Mouse (Mus musculus) spleen, embryonic (tissue): ENCODE measurements around the gene Catsperb.
"Not testable (repeated sequence)": the region's sequence is repeated elsewhere in the genome, so short reads cannot be mapped to it uniquely, and the experiment has no call there.

ENCODE experiments used
- CTCF ChIA-PET: fragments of 350-600 bp; sonication (Branson Sonifier 250); formaldehyde crosslinking; loops from one replicate; lab custom pipeline; 2022; lab: Charles Lee

Catsperb gene

DNA sequence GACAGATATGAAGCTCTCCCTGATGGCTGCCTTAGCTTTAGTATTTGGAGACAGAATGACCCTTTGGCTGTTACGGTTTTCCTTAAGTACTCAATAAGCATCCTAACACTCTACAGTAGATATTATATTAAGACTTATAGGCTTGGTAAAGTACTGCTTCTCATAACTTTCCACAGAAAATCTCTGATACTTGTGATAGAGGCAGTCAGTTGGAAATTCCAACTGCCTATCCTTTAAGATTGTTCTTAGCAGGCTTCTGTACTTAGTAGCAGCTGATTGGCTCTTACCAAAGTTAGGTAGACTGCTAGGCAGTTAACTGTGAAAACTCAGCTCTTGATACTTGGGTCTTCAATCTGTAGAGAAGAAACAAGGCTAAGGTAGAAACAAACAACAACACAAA, at the start of gene Catsperb:
Gene Catsperb, plus strand, starts transcription at position 301 of the 400 bp plus-strand sequence.
- CTCF ChIA-PET = not testable (repeated sequence)

- CTCF ChIA-PET = not testable (repeated sequence)
These were observed 43.0 kb upstream of the Catsperb start for GRCm38 (mm10) chr12:101361468-101361867.

- CTCF ChIA-PET = not testable (repeated sequence)
These were observed 23.0 kb upstream of the Catsperb start for GRCm38 (mm10) chr12:101381460-101381859.

- CTCF ChIA-PET = no interaction called here
These were observed 21.7 kb downstream of the Catsperb start for GRCm38 (mm10) chr12:101426131-101426530.

DNA sequence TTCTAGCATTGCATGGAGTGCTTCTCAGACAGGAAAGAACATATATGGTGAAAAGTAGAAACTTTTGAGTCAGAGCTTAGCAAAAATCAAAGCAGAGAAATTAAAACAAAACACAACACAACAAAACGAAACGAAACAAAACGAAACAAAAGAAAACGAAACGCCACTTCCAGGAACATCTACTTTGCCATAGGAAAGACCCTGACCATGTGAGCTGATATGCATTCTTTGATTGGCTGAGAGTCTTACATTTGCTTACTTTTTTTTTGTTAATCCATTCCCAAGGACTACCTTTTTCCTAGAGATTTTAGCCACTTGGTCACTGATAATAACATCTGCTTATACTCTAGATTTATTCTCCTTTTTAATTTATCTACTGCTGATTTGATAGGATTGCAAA, 57.6 kb downstream of the Catsperb start:
- CTCF ChIA-PET = no interaction called here

GRCm38 (mm10) chr12:101483571-101483970, 79.1 kb downstream of the Catsperb start:
- CTCF ChIA-PET = no interaction called here

GRCm38 (mm10) chr12:101511326-101511725, 106.9 kb downstream of the Catsperb start:
- CTCF ChIA-PET = not testable (repeated sequence)

DNA sequence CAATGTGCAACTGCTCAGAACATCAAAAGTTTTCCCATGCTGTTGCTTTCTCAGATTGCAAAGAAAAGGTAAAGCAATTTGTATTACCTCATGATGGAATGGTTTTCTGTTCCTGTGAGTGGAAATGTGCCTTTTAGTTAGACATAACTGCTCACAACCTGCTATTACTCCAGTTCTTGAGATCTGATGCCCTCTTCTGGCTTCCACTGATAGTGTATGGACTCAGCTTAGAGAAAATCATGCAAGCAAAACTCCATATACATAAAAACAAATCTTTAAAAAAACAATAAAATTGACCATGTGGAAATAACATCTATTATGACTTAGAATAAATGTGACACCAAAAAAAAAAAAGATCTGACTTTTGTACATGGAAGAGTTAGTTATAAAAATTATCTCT, 202.2 kb downstream of the Catsperb start:
- CTCF ChIA-PET = not testable (repeated sequence)

- CTCF ChIA-PET = no interaction called here
These were observed 228.7 kb downstream of the Catsperb start for GRCm38 (mm10) chr12:101633137-101633536.

- CTCF ChIA-PET = no interaction called here
These were observed 263.0 kb downstream of the Catsperb start for GRCm38 (mm10) chr12:101667502-101667901.
